Mouse (Mus musculus): ENCODE measurements around the gene Lyrm2.
A peak's percentile ranks its signal among the peaks of the same experiment; 100 is the strongest.

Lyrm2 gene

GRCm38 (mm10) chr4:32799966-32800576 lies at the start of gene Lyrm2:
Gene Lyrm2, plus strand, starts transcription at chr4:32800253.
- peak; percentile 78 to 90 for DNase-seq

GRCm38 (mm10) chr4:32750711-32751110 lies 49.3 kb upstream of the Lyrm2 start:
- DNase-seq: no peak

- DNase-seq: no peak
Observed at GRCm38 (mm10) chr4:32757430-32757829, 42.6 kb upstream of the Lyrm2 start.

GRCm38 (mm10) chr4:32767471-32767870 lies 32.6 kb upstream of the Lyrm2 start:
- peak; percentile 20 to 40 for DNase-seq

GRCm38 (mm10) chr4:32768046-32768445 lies 32.0 kb upstream of the Lyrm2 start:
- DNase-seq: no peak

- DNase-seq: no peak
Observed at GRCm38 (mm10) chr4:32770284-32770810, 29.7 kb upstream of the Lyrm2 start.

GRCm38 (mm10) chr4:32779996-32780395 lies 20.1 kb upstream of the Lyrm2 start:
- no peak for DNase-seq

GRCm38 (mm10) chr4:32787110-32787509 lies 12.9 kb upstream of the Lyrm2 start:
- DNase-seq: no peak

GRCm38 (mm10) chr4:32789020-32789419 lies 11.0 kb upstream of the Lyrm2 start:
- no peak for DNase-seq

- no peak for DNase-seq
Observed at GRCm38 (mm10) chr4:32798976-32799375, 1.1 kb upstream of the Lyrm2 start.

GRCm38 (mm10) chr4:32800577-32801170 lies 621 bp downstream of the Lyrm2 start:
- DNase-seq: no peak

GRCm38 (mm10) chr4:32817478-32817877 lies 17.4 kb downstream of the Lyrm2 start:
- peak in 1 of 2 experiments; percentile 14 for DNase-seq

- DNase-seq: no peak
Observed at GRCm38 (mm10) chr4:32820676-32821075, 20.6 kb downstream of the Lyrm2 start.

- peak in 1 of 2 experiments; percentile 74 for DNase-seq
Observed at GRCm38 (mm10) chr4:32824254-32824653, 24.2 kb downstream of the Lyrm2 start.

GRCm38 (mm10) chr4:32826925-32827324 lies 26.9 kb downstream of the Lyrm2 start:
- peak; percentile 23 to 61 for DNase-seq

GRCm38 (mm10) chr4:32828385-32829077 lies 28.5 kb downstream of the Lyrm2 start:
- DNase-seq: no peak

- DNase-seq: no peak
Observed at GRCm38 (mm10) chr4:32829316-32829715, 29.3 kb downstream of the Lyrm2 start.

GRCm38 (mm10) chr4:32833494-32834282 lies 33.6 kb downstream of the Lyrm2 start:
- no peak for DNase-seq

- no peak for DNase-seq
Observed at GRCm38 (mm10) chr4:32834541-32834940, 34.5 kb downstream of the Lyrm2 start.

- no peak for DNase-seq
Observed at GRCm38 (mm10) chr4:32836071-32836470, 36.0 kb downstream of the Lyrm2 start.

- no peak for DNase-seq
Observed at GRCm38 (mm10) chr4:32838401-32838800, 38.3 kb downstream of the Lyrm2 start.
